Comparison of ENCODE assay signal across 8 mouse cellular contexts in the genomic region with DNA sequence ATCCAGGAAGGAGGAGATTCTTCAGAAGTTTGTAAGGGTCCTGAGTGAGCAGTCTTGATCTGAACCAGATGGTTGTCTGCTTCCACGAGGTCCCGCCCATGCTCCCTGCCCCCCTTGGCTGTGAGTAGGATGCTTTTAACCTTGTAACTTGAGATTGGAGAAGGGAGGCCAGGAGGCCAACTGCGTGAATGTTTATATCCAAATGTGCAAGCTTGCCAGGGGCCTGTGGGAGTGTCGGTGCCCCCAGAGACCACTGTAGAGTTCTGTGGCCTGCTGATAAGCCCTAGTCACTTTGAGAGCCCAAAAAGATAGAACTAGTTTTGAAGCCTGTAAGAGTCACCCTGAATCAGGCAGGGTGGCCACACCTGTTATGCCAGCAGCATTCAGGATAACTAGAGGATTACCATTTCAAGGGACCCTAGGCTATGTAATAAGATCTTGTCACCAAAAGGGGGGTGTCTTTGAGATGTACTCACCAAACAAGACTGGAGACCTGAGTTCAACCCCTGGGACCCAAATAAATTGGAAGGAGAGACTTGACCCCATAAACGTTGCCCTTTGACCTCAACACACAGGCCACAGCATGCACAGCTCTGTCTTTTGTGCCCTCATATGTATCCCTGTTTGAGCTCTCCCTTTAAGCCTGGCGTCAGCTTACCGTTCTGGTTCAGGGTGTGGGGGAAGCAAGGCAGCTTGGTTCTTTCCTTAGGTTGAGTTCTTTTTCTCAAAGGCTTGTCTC. TPM values are rescaled to one million over a fixed set of nuclear protein-coding genes. Genes with fewer than 3 reads are reported as not detected.
DNase-seq lines count a peak whose midpoint lies in the region; ATAC-seq and TF ChIP-seq lines count a peak whose summit lies in the region.

No protein-coding gene starts in this region.

- H3K4me3 ChIP-seq in lung, embryonic 16.5 days (ENCODE audit: low read length) = peak overlapping the region; percentile 84
- H3K4me3 ChIP-seq in stomach, postnatal 0 days (ENCODE audit: low read depth, low read length) = no peak overlapping the region

- no peak for TF ChIP-seq CTCF in stomach, postnatal 0 days (IDR thresholded peaks at IDR 0.05; ENCODE audit: low read depth)

- 27% methylated on average over 7 of the region's 7 CpGs for WGBS in lung, embryonic 16.5 days
- 30% methylated on average over 7 of the region's 7 CpGs for WGBS in stomach, postnatal 0 days

- H3K27me3 ChIP-seq in lung, embryonic 16.5 days (ENCODE audit: control insufficient read depth, insufficient read depth, low read depth, low read length) = no peaks in the 10 kb centered on the region
- H3K27me3 ChIP-seq in stomach, postnatal 0 days (ENCODE audit: control insufficient read depth, insufficient read depth, low read length) = no peaks in the 10 kb centered on the region

- TF ChIP-seq EP300 in stomach, postnatal 0 days (optimal IDR thresholded peaks at IDR 0.05) = no peak

- H3K4me1 ChIP-seq in lung, embryonic 16.5 days (replicated peaks; ENCODE audit: control insufficient read depth, insufficient read depth, low read length) = peaks cover 14% of the 10 kb centered on the region
- H3K4me1 ChIP-seq in stomach, postnatal 0 days (replicated peaks; ENCODE audit: control insufficient read depth, insufficient read depth) = peaks cover 3% of the 10 kb centered on the region; the same call in 1 of the 2 replicates

- H3K27ac ChIP-seq in lung, embryonic 16.5 days (ENCODE audit: low read length) = 0 out of 2 replicates have a peak overlapping the region, but pooled peaks have one; percentile 17
- H3K27ac ChIP-seq in stomach, postnatal 0 days (replicated peaks) = peak overlapping the region; percentile 67; the same call in 1 of the 2 replicates

- peak overlapping the region; percentile 81 for H3K4me2 ChIP-seq in lung, embryonic 16.5 days (ENCODE audit: low read depth, low read length)
- H3K4me2 ChIP-seq in stomach, postnatal 0 days (replicated peaks; ENCODE audit: low read depth) = peak overlapping the region; percentile 67

- H3K36me3 ChIP-seq in lung, embryonic 16.5 days (ENCODE audit: control insufficient read depth, insufficient read depth, low read length) = no peaks in the 10 kb centered on the region
- H3K36me3 ChIP-seq in stomach, postnatal 0 days (ENCODE audit: control insufficient read depth, insufficient read depth, low read length) = no peaks in the 10 kb centered on the region

- peak; percentile 75 for DNase-seq in gastrocnemius, adult 18-20 months (ENCODE audit: low spot score)
- no peak for DNase-seq in gastrocnemius, postnatal 10 days
- DNase-seq in gastrocnemius, postnatal 36 days = peak; percentile 53 to 54
- DNase-seq in kidney, adult 11 months = peak; percentile 36
- no peak for DNase-seq in stomach, postnatal 0 days (ENCODE audit: low spot score)
- DNase-seq in right cerebral cortex, postnatal 36 days (ENCODE audit: low spot score in 2 of 2) = no peak

- H3K9ac ChIP-seq in lung, embryonic 16.5 days (ENCODE audit: low read length) = no peak overlapping the region; the same call in 1 of the 2 replicates
- H3K9ac ChIP-seq in stomach, postnatal 0 days (ENCODE audit: low read length) = peak overlapping the region; percentile 74

- intact Hi-C loops in gastrocnemius, postnatal 36 days (cut with DNase I) = loop anchor here (2.0 kb wide), 1 partner anchor 15 kb away; no protein-coding TSS in a partner anchor

- peak; percentile 31; the same call in 1 of the 2 replicates for ATAC-seq in common myeloid progenitor, adult 5-6 weeks (replicated peaks; ENCODE audit: low read depth, poor library complexity, severe bottlenecking)
- peak; percentile 28; the same call in 1 of the 2 replicates for ATAC-seq in lung, embryonic 16.5 days (ENCODE audit: low read depth)
- ATAC-seq in stomach, postnatal 0 days (ENCODE audit: low FRiP score, low TSS enrichment) = no peak

- no peaks in the 10 kb centered on the region for H3K9me3 ChIP-seq in lung, embryonic 16.5 days (ENCODE audit: control insufficient read depth, low read length)
- no peaks in the 10 kb centered on the region for H3K9me3 ChIP-seq in stomach, postnatal 0 days (ENCODE audit: control insufficient read depth, low read length)

RNA-seq across cellular contexts. Expression of gene St3gal2, which starts 1.9 kb away (rescaled TPM):
- total RNA-seq in gastrocnemius, adult 18-20 months (2021) = 10 to 100 TPM; 45.6 to 54.6 TPM
- 10 to 100 TPM; 36.1 to 43.2 TPM for total RNA-seq in gastrocnemius, postnatal 10 days (2021)
- 7.1 and 12.6 TPM in 2 replicates for total RNA-seq in common myeloid progenitor, adult 5-6 weeks (2017)
- total RNA-seq in gastrocnemius, postnatal 36 days (2021) = 10 to 100 TPM; 47.1 to 48.8 TPM
- 17.6 and 19.5 TPM in 2 replicates for polyA plus RNA-seq in lung, embryonic 16.5 days (2015; fragmentation: Nextera tagmentation; extraction: Ambion mirVana)
- 7.1 and 7.3 TPM in 2 replicates for polyA plus RNA-seq in stomach, postnatal 0 days (2015; fragmentation: Nextera tagmentation; extraction: Ambion mirVana)

RNA-seq across cellular contexts. Expression of gene Fuk, which starts 19.4 kb away (rescaled TPM):
- 1 to 10 TPM; 3.6 to 4.4 TPM for total RNA-seq in gastrocnemius, adult 18-20 months (2021)
- 1 to 10 TPM; 4.1 to 5.0 TPM for total RNA-seq in gastrocnemius, postnatal 10 days (2021)
- total RNA-seq in common myeloid progenitor, adult 5-6 weeks (2017) = 3.0 and 5.2 TPM in 2 replicates
- total RNA-seq in gastrocnemius, postnatal 36 days (2021) = 1 to 10 TPM; 3.2 to 3.8 TPM
- 9.8 and 10.6 TPM in 2 replicates for polyA plus RNA-seq in lung, embryonic 16.5 days (2015; fragmentation: Nextera tagmentation; extraction: Ambion mirVana)
- polyA plus RNA-seq in stomach, postnatal 0 days (2015; fragmentation: Nextera tagmentation; extraction: Ambion mirVana) = 6.0 and 6.5 TPM in 2 replicates

Comparison
In these comparisons a context has a peak if more than half of its experiments do, and no peak if none do; other contexts are left out.
1. DNase-seq: peak in gastrocnemius, adult 18-20 months (single experiment), gastrocnemius, postnatal 36 days (2 of 2) and kidney, adult 11 months (single experiment); none in gastrocnemius, postnatal 10 days (single experiment), stomach, postnatal 0 days (single experiment) and right cerebral cortex, postnatal 36 days (0 of 2).